Mouse (Mus musculus) liver, postnatal 0 days (tissue): ENCODE results near the gene Gp5.

ENCODE experiments used
- CTCF ChIP-seq: sonication (generic); IDR thresholded peaks from 2 replicates; pipeline ENCODE4 v1.5.1; 2016; ENCODE audit warnings: antibody characterized with exemption, low read depth
- EP300 ChIP-seq: IDR thresholded peaks from 2 replicates; pipeline ENCODE4 v1.6.1; 2016; ENCODE audit warnings: antibody characterized with exemption, low read depth, mild to moderate bottlenecking

GRCm38 (mm10) chr16:30290436-30290835 is 20.1 kb downstream of the Gp5 start:
- TF ChIP-seq EP300 (no peak), CTCF (no peak)
